In the genomic region with DNA sequence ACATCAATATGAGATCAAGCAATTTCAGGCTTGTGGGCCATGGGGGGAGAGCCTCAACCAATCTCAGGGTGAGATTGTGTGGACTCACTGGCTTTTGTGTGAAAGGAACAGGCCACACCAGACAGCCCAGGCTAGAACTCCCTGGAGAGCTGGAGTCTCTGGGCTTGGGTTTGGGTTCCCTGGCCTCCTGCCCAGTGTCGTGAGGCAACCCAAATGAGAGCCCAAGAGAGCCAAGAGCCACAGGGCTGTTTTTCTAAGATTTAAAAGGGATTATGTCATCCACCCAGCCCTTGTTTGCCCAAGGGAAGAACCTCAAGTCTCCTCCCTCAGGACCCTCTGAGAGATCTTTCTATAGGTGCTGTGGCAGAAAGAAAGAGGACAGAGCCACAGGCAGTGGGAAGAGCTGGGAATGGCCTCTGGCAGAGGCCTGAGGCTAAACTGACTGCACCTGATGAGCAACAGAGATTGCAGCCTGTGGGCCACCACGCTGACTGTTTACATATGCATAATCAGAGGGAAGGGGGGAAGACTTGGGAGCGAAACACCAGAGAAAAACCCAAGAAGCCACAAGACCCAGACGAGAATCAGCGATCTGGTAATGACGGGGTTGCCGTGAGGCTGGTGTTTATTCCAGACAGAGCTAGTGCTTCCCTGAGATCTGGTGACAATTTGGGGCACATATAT, we compare ENCODE assay signal across 13 mouse cellular contexts.
DNase-seq lines count a peak whose midpoint lies in the region; ATAC-seq and TF ChIP-seq lines count a peak whose summit lies in the region.
"Had no signal": no experiment of that assay in that cellular context is flagged by ENCODE, and none has a peak within 500 bp of the region (broad histone marks: within the 10 kb centered on the region; RNA-seq: fewer than 3 reads in every experiment).

No protein-coding gene starts in this region.

- intact Hi-C loops in left cerebral cortex, postnatal 36 days (cut with DNase I): no loop called here

- no peaks in the 10 kb centered on the region for H3K79me2 ChIP-seq in CH12.LX (replicated peaks; ENCODE audit: control insufficient read depth, extremely low read depth, insufficient read depth, poor library complexity, severe bottlenecking)

- DNase-seq in 3134 (ENCODE audit: extremely low read depth, insufficient read length, low spot score) (peak; percentile 74), CH12.LX (ENCODE audit: extremely low read depth) (peak; percentile 48)
- no peak for DNase-seq in limb, embryonic 10.5 days (ENCODE audit: low spot score)
- no peak for DNase-seq in layer of hippocampus, adult 8-10 months (ENCODE audit: low spot score in 2 of 2)
- no peak for DNase-seq in urinary bladder, postnatal 4 days (ENCODE audit: low spot score in 2 of 2)
- no peak for DNase-seq in left cerebral cortex, postnatal 36 days (ENCODE audit: low spot score in 2 of 2)
- DNase-seq: cerebellum, adult 9-11 months had no signal

- WGBS in embryonic facial prominence, embryonic 13.5 days: 24% methylated on average over 7 of the region's 7 CpGs
- WGBS in limb, embryonic 10.5 days: 44% methylated on average over 7 of the region's 7 CpGs
- 50% methylated on average over 7 of the region's 7 CpGs for WGBS in intestine, embryonic 16.5 days

- peak; percentile 56; the same call in 1 of the 2 replicates for ATAC-seq in embryonic facial prominence, embryonic 13.5 days (ENCODE audit: insufficient number of reproducible peaks, insufficient read depth, low FRiP score, low TSS enrichment, low read depth)
- ATAC-seq in intestine, embryonic 16.5 days: no peak

- H3K4me2 ChIP-seq in CH12.LX (ENCODE audit: insufficient read depth, low read depth, poor library complexity, severe bottlenecking): no peak overlapping the region
- no peak overlapping the region for H3K4me2 ChIP-seq in embryonic facial prominence, embryonic 13.5 days
- no peak overlapping the region for H3K4me2 ChIP-seq in intestine, embryonic 16.5 days (ENCODE audit: low read depth, low read length)
- H3K4me2 ChIP-seq: limb, embryonic 12.5 days; neural tube, embryonic 13.5 days had no signal

- no peak for TF ChIP-seq EP300 in CH12.LX (IDR thresholded peaks at IDR 0.05; ENCODE audit: low read length)

- in situ Hi-C loops in CH12.LX (cut with MboI; ENCODE audit: low pct_ligation_motif_present, low pct_unique_long_range_greater_than_20kb, low sequenced_read_pairs): no loop called here

- no peaks in the 10 kb centered on the region for H3K36me3 ChIP-seq in CH12.LX (replicated peaks in 1 of 2; ENCODE audit: control insufficient read depth in 1 of 2, insufficient read depth in 1 of 2, low read length in 1 of 2)
- H3K36me3 ChIP-seq in embryonic facial prominence, embryonic 13.5 days: no peaks in the 10 kb centered on the region
- H3K36me3 ChIP-seq in limb, embryonic 10.5 days: no peaks in the 10 kb centered on the region
- no peaks in the 10 kb centered on the region for H3K36me3 ChIP-seq in intestine, embryonic 16.5 days (ENCODE audit: control insufficient read depth, insufficient read depth, low read length)
- H3K36me3 ChIP-seq: limb, embryonic 12.5 days; neural tube, embryonic 13.5 days had no signal

- no peak overlapping the region for H3K27ac ChIP-seq in CH12.LX (ENCODE audit: insufficient read depth, low read depth)
- peak overlapping the region; percentile 33; the same call in 1 of the 2 replicates for H3K27ac ChIP-seq in embryonic facial prominence, embryonic 13.5 days
- H3K27ac ChIP-seq in limb, embryonic 10.5 days: peak overlapping the region; percentile 50; the same call in 1 of the 2 replicates
- H3K27ac ChIP-seq in intestine, embryonic 16.5 days (ENCODE audit: low read length): no peak overlapping the region
- H3K27ac ChIP-seq: layer of hippocampus, adult 2 months; limb, embryonic 12.5 days; neural tube, embryonic 13.5 days had no signal

- no peak for TF ChIP-seq CTCF in CH12.LX (conservative IDR thresholded peaks at IDR 0.05 in 1 of 2, IDR thresholded peaks at IDR 0.05 in 1 of 2; ENCODE audit: low read depth in 2 of 2, low read length in 2 of 2)

- no peak for TF ChIP-seq POLR2A in CH12.LX (IDR thresholded peaks at IDR 0.05; ENCODE audit: low read depth, low read length)

- H3K9ac ChIP-seq in CH12.LX (ENCODE audit: insufficient read depth, low read depth): no peak overlapping the region
- no peak overlapping the region for H3K9ac ChIP-seq in embryonic facial prominence, embryonic 13.5 days
- no peak overlapping the region for H3K9ac ChIP-seq in intestine, embryonic 16.5 days (ENCODE audit: low read depth, low read length)
- H3K9ac ChIP-seq: limb, embryonic 12.5 days; neural tube, embryonic 13.5 days had no signal

- dilution Hi-C loops in CH12.LX (cut with MboI; ENCODE audit: extremely low pct_ligation_motif_present, extremely low pct_unique_long_range_greater_than_20kb, low sequenced_read_pairs): no loop called here

- H3K4me3 ChIP-seq in CH12.LX (replicated peaks in 1 of 3; ENCODE audit: low read depth in 2 of 3, low read length in 2 of 3, poor library complexity in 1 of 3): no peak overlapping the region
- no peak overlapping the region for H3K4me3 ChIP-seq in embryonic facial prominence, embryonic 13.5 days
- H3K4me3 ChIP-seq in limb, embryonic 10.5 days: no peak overlapping the region
- no peak overlapping the region for H3K4me3 ChIP-seq in intestine, embryonic 16.5 days (ENCODE audit: low read length)
- H3K4me3 ChIP-seq: layer of hippocampus, adult 2 months; limb, embryonic 12.5 days; megakaryocyte, embryonic 14.5 days; neural tube, embryonic 13.5 days had no signal

- H3K4me1 ChIP-seq in CH12.LX (ENCODE audit: control insufficient read depth in 1 of 2, insufficient read depth in 2 of 2): peaks cover 20 to 63% of the 10 kb centered on the region in 2 experiments
- peaks cover 18% of the 10 kb centered on the region for H3K4me1 ChIP-seq in embryonic facial prominence, embryonic 13.5 days
- peaks cover 19% of the 10 kb centered on the region for H3K4me1 ChIP-seq in limb, embryonic 10.5 days
- no peaks in the 10 kb centered on the region for H3K4me1 ChIP-seq in intestine, embryonic 16.5 days (ENCODE audit: control insufficient read depth, insufficient read depth, low read length)
- H3K4me1 ChIP-seq: neural tube, embryonic 13.5 days had no signal

- TF ChIP-seq RAD21 in CH12.LX (IDR thresholded peaks at IDR 0.05; ENCODE audit: low read depth, low read length): no peak

- peaks cover 1% of the 10 kb centered on the region for H3K27me3 ChIP-seq in CH12.LX (replicated peaks)
- no peaks in the 10 kb centered on the region for H3K27me3 ChIP-seq in embryonic facial prominence, embryonic 13.5 days
- H3K27me3 ChIP-seq in limb, embryonic 10.5 days (ENCODE audit: low read depth, poor library complexity, severe bottlenecking): no peaks in the 10 kb centered on the region
- no peaks in the 10 kb centered on the region for H3K27me3 ChIP-seq in intestine, embryonic 16.5 days (replicated peaks; ENCODE audit: control insufficient read depth, insufficient read depth, low read length)
- H3K27me3 ChIP-seq: limb, embryonic 12.5 days; neural tube, embryonic 13.5 days had no signal

- H3K9me3 ChIP-seq in CH12.LX (replicated peaks; ENCODE audit: low read length): peaks cover 10% of the 10 kb centered on the region
- H3K9me3 ChIP-seq in embryonic facial prominence, embryonic 13.5 days: no peaks in the 10 kb centered on the region
- H3K9me3 ChIP-seq in limb, embryonic 10.5 days (replicated peaks): no peaks in the 10 kb centered on the region
- no peaks in the 10 kb centered on the region for H3K9me3 ChIP-seq in intestine, embryonic 16.5 days (ENCODE audit: control insufficient read depth, low read length)
- H3K9me3 ChIP-seq: limb, embryonic 12.5 days; neural tube, embryonic 13.5 days had no signal

TF ChIP-seq in CH12.LX, 34 proteins besides CTCF, POLR2A, EP300 and RAD21:
- TF ChIP-seq MAFK (IDR thresholded peaks at IDR 0.05; ENCODE audit: insufficient replicate concordance, low read length): no peak
- TF ChIP-seq IRF4 (IDR thresholded peaks at IDR 0.05; ENCODE audit: low read depth, low read length): peak; percentile 35; the same call in 1 of the 2 replicates
- no peak for TF ChIP-seq KAT2A (IDR thresholded peaks at IDR 0.05; ENCODE audit: insufficient replicate concordance, low read length)
- peak; percentile 26; the same call in 1 of the 2 replicates for TF ChIP-seq TCF12 (IDR thresholded peaks at IDR 0.05; ENCODE audit: low read depth, low read length)
- peak; percentile 51 for TF ChIP-seq ETS1 (conservative IDR thresholded peaks at IDR 0.05; ENCODE audit: low read depth, low read length)
- peak; percentile 58; the same call in 1 of the 2 replicates for TF ChIP-seq BHLHE40 (IDR thresholded peaks at IDR 0.05; ENCODE audit: low read depth, low read length)
- TF ChIP-seq TBP (conservative IDR thresholded peaks at IDR 0.05; ENCODE audit: low read depth, low read length): no peak
- 0 out of 2 replicates have a peak, but pooled peaks have one; percentile 9 for TF ChIP-seq MEF2A (IDR thresholded peaks at IDR 0.05; ENCODE audit: borderline replicate concordance, low read depth, low read length)
- no peak for TF ChIP-seq ZNF384 (IDR thresholded peaks at IDR 0.05; ENCODE audit: low read depth, low read length)

Comparison
In these comparisons a context has a peak if more than half of its experiments do, and no peak if none do; other contexts are left out.
1. DNase-seq: peak in 3134 (single experiment) and CH12.LX (single experiment); none in limb, embryonic 10.5 days (single experiment), layer of hippocampus, adult 8-10 months (0 of 2), urinary bladder, postnatal 4 days (0 of 2) and left cerebral cortex, postnatal 36 days (0 of 2).
2. H3K27ac ChIP-seq: peak in embryonic facial prominence, embryonic 13.5 days (single experiment) and limb, embryonic 10.5 days (single experiment); none in CH12.LX (single experiment) and intestine, embryonic 16.5 days (single experiment).